Mouse (Mus musculus): ENCODE data around the gene Aldh1l1. TPM values are rescaled to one million over a fixed set of nuclear protein-coding genes. Genes with fewer than 3 reads are reported as not detected.

Aldh1l1 gene
- polyA plus RNA-seq, 1 experiment from 2014 or later = 1.2 TPM

GRCm38 (mm10) chr6:90457421-90457820, 28.8 kb upstream of the Aldh1l1 start:
- Histone ChIP-seq H3K9me3 (replicated peaks; ENCODE audit: control insufficient read depth, low read length) (no peaks in the 10 kb centered on the region), H3K9ac (replicated peaks; ENCODE audit: low read length) (no peak overlapping the region), H3K4me2 (ENCODE audit: low read depth, low read length) (no peak overlapping the region), H3K36me3 (replicated peaks; ENCODE audit: control insufficient read depth, insufficient read depth, low read depth, low read length) (no peaks in the 10 kb centered on the region), H3K4me1 (ENCODE audit: control insufficient read depth, insufficient read depth, low read length) (no peaks in the 10 kb centered on the region), H3K27ac (replicated peaks; ENCODE audit: low read depth, low read length) (no peak overlapping the region), H3K27me3 (ENCODE audit: control insufficient read depth, insufficient read depth, low read length) (peaks cover 2% of the 10 kb centered on the region), H3K4me3 (ENCODE audit: low read depth, low read length) (no peak overlapping the region)
- DNase-seq (ENCODE audit: low spot score) (no peak), ATAC-seq (replicated peaks; ENCODE audit: insufficient number of reproducible peaks, low FRiP score, low TSS enrichment, low read depth) (no peak)
- whole genome bisulfite sequencing = 83% methylated on average over 2 of the region's 2 CpGs

- Histone ChIP-seq H3K4me2 (ENCODE audit: low read depth, low read length) (no peak overlapping the region), H3K27me3 (ENCODE audit: control insufficient read depth, insufficient read depth, low read length) (peaks cover 2% of the 10 kb centered on the region), H3K9me3 (replicated peaks; ENCODE audit: control insufficient read depth, low read length) (no peaks in the 10 kb centered on the region), H3K4me3 (ENCODE audit: low read depth, low read length) (no peak overlapping the region), H3K36me3 (replicated peaks; ENCODE audit: control insufficient read depth, insufficient read depth, low read depth, low read length) (no peaks in the 10 kb centered on the region), H3K9ac (replicated peaks; ENCODE audit: low read length) (no peak overlapping the region), H3K27ac (replicated peaks; ENCODE audit: low read depth, low read length) (no peak overlapping the region), H3K4me1 (ENCODE audit: control insufficient read depth, insufficient read depth, low read length) (no peaks in the 10 kb centered on the region)
- ATAC-seq (replicated peaks; ENCODE audit: insufficient number of reproducible peaks, low FRiP score, low TSS enrichment, low read depth) = no peak
- no peak for DNase-seq (ENCODE audit: low spot score)
- 65% methylated on average over 2 of the region's 2 CpGs for WGBS
Observed at GRCm38 (mm10) chr6:90461181-90461580, 25.0 kb upstream of the Aldh1l1 start.

GRCm38 (mm10) chr6:90461771-90462170, 24.5 kb upstream of the Aldh1l1 start:
- H3K4me1 ChIP-seq (ENCODE audit: control insufficient read depth, insufficient read depth, low read length) = no peaks in the 10 kb centered on the region
- 7% methylated on average over 12 of the region's 12 CpGs for WGBS
- no peak overlapping the region for H3K27ac ChIP-seq (replicated peaks; ENCODE audit: low read depth, low read length)
- peak overlapping the region; percentile 61 for H3K4me3 ChIP-seq (ENCODE audit: low read depth, low read length)
- H3K36me3 ChIP-seq (replicated peaks; ENCODE audit: control insufficient read depth, insufficient read depth, low read depth, low read length) = no peaks in the 10 kb centered on the region
- DNase-seq (ENCODE audit: low spot score) = no peak
- no peak overlapping the region for H3K9ac ChIP-seq (replicated peaks; ENCODE audit: low read length)
- H3K9me3 ChIP-seq (replicated peaks; ENCODE audit: control insufficient read depth, low read length) = no peaks in the 10 kb centered on the region
- peak overlapping the region; percentile 100 for H3K4me2 ChIP-seq (ENCODE audit: low read depth, low read length)
- no peak for ATAC-seq (replicated peaks; ENCODE audit: insufficient number of reproducible peaks, low FRiP score, low TSS enrichment, low read depth)
- peaks cover 2% of the 10 kb centered on the region for H3K27me3 ChIP-seq (ENCODE audit: control insufficient read depth, insufficient read depth, low read length)

- no peak within 1 kb of the TSS for H3K27ac ChIP-seq (replicated peaks; ENCODE audit: low read depth, low read length)
- H3K27me3 ChIP-seq (ENCODE audit: control insufficient read depth, insufficient read depth, low read length) = peaks cover 2% of the 10 kb centered on the region
Observed at GRCm38 (mm10) chr6:90462181-90462706, 24.0 kb upstream of the Aldh1l1 start, which contains the start of gene Klf15. TSS of gene Klf15 (plus strand) at chr6:90462576.

GRCm38 (mm10) chr6:90462841-90463227, 23.4 kb upstream of the Aldh1l1 start:
- no peak overlapping the region for H3K27ac ChIP-seq (replicated peaks; ENCODE audit: low read depth, low read length)
- DNase-seq (ENCODE audit: low spot score) (no peak), ATAC-seq (replicated peaks; ENCODE audit: insufficient number of reproducible peaks, low FRiP score, low TSS enrichment, low read depth) (peak; percentile 31; the same call in 1 of the 2 replicates)
- peak overlapping the region; percentile 65 for H3K9ac ChIP-seq (replicated peaks; ENCODE audit: low read length)
- H3K4me1 ChIP-seq (ENCODE audit: control insufficient read depth, insufficient read depth, low read length) = no peaks in the 10 kb centered on the region
- no peaks in the 10 kb centered on the region for H3K9me3 ChIP-seq (replicated peaks; ENCODE audit: control insufficient read depth, low read length)
- WGBS = 0% methylated on average over 38 of the region's 38 CpGs
- H3K4me3 ChIP-seq (ENCODE audit: low read depth, low read length) = peak overlapping the region; percentile 61
- no peaks in the 10 kb centered on the region for H3K36me3 ChIP-seq (replicated peaks; ENCODE audit: control insufficient read depth, insufficient read depth, low read depth, low read length)
- H3K27me3 ChIP-seq (ENCODE audit: control insufficient read depth, insufficient read depth, low read length) = peaks cover 2% of the 10 kb centered on the region
- H3K4me2 ChIP-seq (ENCODE audit: low read depth, low read length) = peak overlapping the region; percentile 100

More at GRCm38 (mm10) chr6:90462181-90462706, 24.0 kb upstream of the Aldh1l1 start, which contains the start of gene Klf15:
- ATAC-seq (replicated peaks; ENCODE audit: insufficient number of reproducible peaks, low FRiP score, low TSS enrichment, low read depth) = peak; percentile 30
- Histone ChIP-seq H3K4me1 (ENCODE audit: control insufficient read depth, insufficient read depth, low read length) (no peaks in the 10 kb centered on the region), H3K36me3 (replicated peaks; ENCODE audit: control insufficient read depth, insufficient read depth, low read depth, low read length) (no peaks in the 10 kb centered on the region), H3K4me3 (ENCODE audit: low read depth, low read length) (peak within 1 kb of the TSS; percentile 61), H3K9ac (replicated peaks; ENCODE audit: low read length) (peak within 1 kb of the TSS; percentile 65), H3K9me3 (replicated peaks; ENCODE audit: control insufficient read depth, low read length) (no peaks in the 10 kb centered on the region), H3K4me2 (ENCODE audit: low read depth, low read length) (peak within 1 kb of the TSS; percentile 100)
- under 1% methylated on average over 70 of the region's 70 CpGs for WGBS
- peak; percentile 81 for DNase-seq (ENCODE audit: low spot score)

- under 1% methylated on average over 31 of the region's 31 CpGs for WGBS
- H3K27ac ChIP-seq (replicated peaks; ENCODE audit: low read depth, low read length) = no peak overlapping the region
- H3K4me3 ChIP-seq (ENCODE audit: low read depth, low read length) = peak overlapping the region; percentile 61
- no peaks in the 10 kb centered on the region for H3K9me3 ChIP-seq (replicated peaks; ENCODE audit: control insufficient read depth, low read length)
- H3K27me3 ChIP-seq (ENCODE audit: control insufficient read depth, insufficient read depth, low read length) = peaks cover 2% of the 10 kb centered on the region
- H3K4me1 ChIP-seq (ENCODE audit: control insufficient read depth, insufficient read depth, low read length) = no peaks in the 10 kb centered on the region
- DNase-seq (ENCODE audit: low spot score) (peak; percentile 74), ATAC-seq (replicated peaks; ENCODE audit: insufficient number of reproducible peaks, low FRiP score, low TSS enrichment, low read depth) (peak; percentile 80)
- H3K36me3 ChIP-seq (replicated peaks; ENCODE audit: control insufficient read depth, insufficient read depth, low read depth, low read length) = no peaks in the 10 kb centered on the region
- peak overlapping the region; percentile 65 for H3K9ac ChIP-seq (replicated peaks; ENCODE audit: low read length)
- H3K4me2 ChIP-seq (ENCODE audit: low read depth, low read length) = peak overlapping the region; percentile 100
Observed at GRCm38 (mm10) chr6:90463228-90463862, 22.9 kb upstream of the Aldh1l1 start.

GRCm38 (mm10) chr6:90463890-90464421, 22.3 kb upstream of the Aldh1l1 start:
- Histone ChIP-seq H3K4me2 (ENCODE audit: low read depth, low read length) (peak overlapping the region; percentile 100), H3K36me3 (replicated peaks; ENCODE audit: control insufficient read depth, insufficient read depth, low read depth, low read length) (no peaks in the 10 kb centered on the region), H3K9ac (replicated peaks; ENCODE audit: low read length) (no peak overlapping the region), H3K9me3 (replicated peaks; ENCODE audit: control insufficient read depth, low read length) (no peaks in the 10 kb centered on the region), H3K27me3 (ENCODE audit: control insufficient read depth, insufficient read depth, low read length) (peaks cover 2% of the 10 kb centered on the region), H3K4me3 (ENCODE audit: low read depth, low read length) (peak overlapping the region; percentile 61), H3K4me1 (ENCODE audit: control insufficient read depth, insufficient read depth, low read length) (no peaks in the 10 kb centered on the region), H3K27ac (replicated peaks; ENCODE audit: low read depth, low read length) (no peak overlapping the region)
- 35% methylated on average over 7 of the region's 7 CpGs for WGBS
- DNase-seq (ENCODE audit: low spot score) (peak; percentile 19), ATAC-seq (replicated peaks; ENCODE audit: insufficient number of reproducible peaks, low FRiP score, low TSS enrichment, low read depth) (no peak)

GRCm38 (mm10) chr6:90465028-90465640, 21.1 kb upstream of the Aldh1l1 start:
- H3K27me3 ChIP-seq (ENCODE audit: control insufficient read depth, insufficient read depth, low read length) = peaks cover 2% of the 10 kb centered on the region

More at GRCm38 (mm10) chr6:90465028-90465640, 21.1 kb upstream of the Aldh1l1 start:
- Histone ChIP-seq H3K4me3 (ENCODE audit: low read depth, low read length) (no peak overlapping the region), H3K36me3 (replicated peaks; ENCODE audit: control insufficient read depth, insufficient read depth, low read depth, low read length) (no peaks in the 10 kb centered on the region), H3K4me1 (ENCODE audit: control insufficient read depth, insufficient read depth, low read length) (no peaks in the 10 kb centered on the region), H3K27ac (replicated peaks; ENCODE audit: low read depth, low read length) (no peak overlapping the region), H3K9me3 (replicated peaks; ENCODE audit: control insufficient read depth, low read length) (no peaks in the 10 kb centered on the region), H3K4me2 (ENCODE audit: low read depth, low read length) (no peak overlapping the region), H3K9ac (replicated peaks; ENCODE audit: low read length) (no peak overlapping the region)
- no peak for DNase-seq (ENCODE audit: low spot score)
- 93% methylated on average over 11 of the region's 11 CpGs for WGBS
- no peak for ATAC-seq (replicated peaks; ENCODE audit: insufficient number of reproducible peaks, low FRiP score, low TSS enrichment, low read depth)

Measured in embryonic facial prominence, embryonic 11.5 days (tissue).